ENCODE assay signal across 11 mouse cellular contexts in genomic region chr10:67143661-67144060, GRCm38 (mm10). TPM values are rescaled to one million over a fixed set of nuclear protein-coding genes. Genes with fewer than 3 reads are reported as not detected.
DNase-seq lines count a peak whose midpoint lies in the region; ATAC-seq and TF ChIP-seq lines count a peak whose summit lies in the region.
"Had no signal": no experiment of that assay in that cellular context is flagged by ENCODE, and none has a peak within 500 bp of the region (broad histone marks: within the 10 kb centered on the region; RNA-seq: fewer than 3 reads in every experiment).

No protein-coding gene starts in this region.

- no peak overlapping the region for H3K4me2 ChIP-seq in limb, embryonic 14.5 days (replicated peaks; ENCODE audit: low read depth, low read length, severe bottlenecking)
- no peak overlapping the region for H3K4me2 ChIP-seq in embryonic facial prominence, embryonic 14.5 days (ENCODE audit: low read depth, low read length)
- H3K4me2 ChIP-seq: midbrain, embryonic 11.5 days had no signal

- no peaks in the 10 kb centered on the region for H3K36me3 ChIP-seq in limb, embryonic 14.5 days (ENCODE audit: control insufficient read depth, insufficient read depth, low read length)
- H3K36me3 ChIP-seq in limb, embryonic 10.5 days = no peaks in the 10 kb centered on the region
- H3K36me3 ChIP-seq in embryonic facial prominence, embryonic 14.5 days (ENCODE audit: control insufficient read depth, insufficient read depth, low read length) = no peaks in the 10 kb centered on the region

- TF ChIP-seq POLR2A in limb, embryonic 14.5 days (IDR thresholded peaks at IDR 0.05; ENCODE audit: borderline replicate concordance, extremely low read depth, insufficient read depth, insufficient read length) = no peak

- H3K27ac ChIP-seq in limb, embryonic 14.5 days (replicated peaks; ENCODE audit: low read depth, low read length) = no peak overlapping the region
- no peak overlapping the region for H3K27ac ChIP-seq in limb, embryonic 10.5 days
- H3K27ac ChIP-seq in embryonic facial prominence, embryonic 14.5 days (replicated peaks; ENCODE audit: low read depth, low read length) = no peak overlapping the region

- no peak overlapping the region for H3K9ac ChIP-seq in limb, embryonic 14.5 days (ENCODE audit: low read depth, low read length, severe bottlenecking)
- H3K9ac ChIP-seq in embryonic facial prominence, embryonic 14.5 days (ENCODE audit: low read depth, low read length) = no peak overlapping the region
- H3K9ac ChIP-seq: liver, postnatal 0 days had no signal

- peak; percentile 15 for DNase-seq in gastrocnemius, postnatal 14 days
- no peak for DNase-seq in gastrocnemius, postnatal 25 days
- DNase-seq in limb, embryonic 14.5 days (ENCODE audit: low spot score) = peak; percentile 59
- no peak for DNase-seq in limb, embryonic 10.5 days (ENCODE audit: low spot score)
- peak; percentile 54 for DNase-seq in adipocyte (ENCODE audit: low spot score)
- peak; percentile 62 for DNase-seq in embryonic facial prominence, embryonic 14.5 days (ENCODE audit: low spot score)
- no peak for DNase-seq in testis, postnatal 14 days (ENCODE audit: low spot score)
- DNase-seq: liver, postnatal 0 days; thymus, adult 2 months had no signal

- no peak overlapping the region for H3K4me3 ChIP-seq in limb, embryonic 14.5 days (replicated peaks; ENCODE audit: low read length)
- H3K4me3 ChIP-seq in limb, embryonic 10.5 days = no peak overlapping the region
- no peak overlapping the region for H3K4me3 ChIP-seq in embryonic facial prominence, embryonic 14.5 days (ENCODE audit: low read depth, low read length)

- peaks cover 6% of the 10 kb centered on the region for H3K4me1 ChIP-seq in limb, embryonic 14.5 days (ENCODE audit: control insufficient read depth, insufficient read depth, low read length)
- H3K4me1 ChIP-seq in limb, embryonic 10.5 days = peaks cover 11% of the 10 kb centered on the region; the same call in 1 of the 2 replicates
- peaks cover 9% of the 10 kb centered on the region; the same call in 1 of the 2 replicates for H3K4me1 ChIP-seq in embryonic facial prominence, embryonic 14.5 days (ENCODE audit: control insufficient read depth, insufficient read depth, low read length)

- H3K9me3 ChIP-seq in limb, embryonic 14.5 days (ENCODE audit: control insufficient read depth, low read length) = no peaks in the 10 kb centered on the region
- H3K9me3 ChIP-seq in limb, embryonic 10.5 days (replicated peaks) = no peaks in the 10 kb centered on the region
- no peaks in the 10 kb centered on the region for H3K9me3 ChIP-seq in embryonic facial prominence, embryonic 14.5 days (ENCODE audit: control insufficient read depth, low read length)

- ATAC-seq in limb, embryonic 14.5 days (ENCODE audit: low FRiP score, low read depth) = no peak
- no peak for ATAC-seq in embryonic facial prominence, embryonic 14.5 days (ENCODE audit: low read depth)
- ATAC-seq: forebrain, embryonic 16.5 days; liver, postnatal 0 days had no signal

- intact Hi-C loops in gastrocnemius, postnatal 14 days (cut with DNase I; ENCODE audit: low total_unique reads) = no loop called here

- no peaks in the 10 kb centered on the region for H3K27me3 ChIP-seq in limb, embryonic 14.5 days (ENCODE audit: control insufficient read depth, insufficient read depth, low read length)
- no peaks in the 10 kb centered on the region for H3K27me3 ChIP-seq in limb, embryonic 10.5 days (ENCODE audit: low read depth, poor library complexity, severe bottlenecking)
- H3K27me3 ChIP-seq in embryonic facial prominence, embryonic 14.5 days (replicated peaks; ENCODE audit: control insufficient read depth, insufficient read depth, low read length) = no peaks in the 10 kb centered on the region

RNA-seq across cellular contexts. Expression of gene Reep3, which starts 46.9 kb away (rescaled TPM):
- 10 to 100 TPM; 16.9 to 18.6 TPM for total RNA-seq in gastrocnemius, postnatal 14 days (2021)
- total RNA-seq in gastrocnemius, postnatal 25 days (2021) = 10 to 100 TPM; 10.3 to 12.6 TPM
- polyA plus RNA-seq in limb, embryonic 14.5 days (2012; rRNA removed) = 35.0 and 39.9 TPM in 2 replicates
- polyA plus RNA-seq in limb, embryonic 14.5 days (2014; fragmentation: Nextera tagmentation; extraction: Ambion mirVana) = 41.3 and 43.6 TPM in 2 replicates
- polyA plus RNA-seq in limb, embryonic 10.5 days (2016; fragmentation: Nextera tagmentation; extraction: Ambion mirVana) = 17.8 and 22.2 TPM in 2 replicates
- polyA plus RNA-seq in embryonic facial prominence, embryonic 14.5 days (2014; fragmentation: Nextera tagmentation; extraction: Ambion mirVana) = 39.6 and 40.0 TPM in 2 replicates

RNA-seq across cellular contexts. Expression of gene Jmjd1c, which starts 47.7 kb away (rescaled TPM):
- 10 to 100 TPM; 24.9 to 26.1 TPM for total RNA-seq in gastrocnemius, postnatal 14 days (2021)
- 10 to 100 TPM; 18.1 to 23.6 TPM for total RNA-seq in gastrocnemius, postnatal 25 days (2021)
- 29.1 and 34.5 TPM in 2 replicates for polyA plus RNA-seq in limb, embryonic 14.5 days (2012; rRNA removed)
- 52.2 and 55.8 TPM in 2 replicates for polyA plus RNA-seq in limb, embryonic 14.5 days (2014; fragmentation: Nextera tagmentation; extraction: Ambion mirVana)
- polyA plus RNA-seq in limb, embryonic 10.5 days (2016; fragmentation: Nextera tagmentation; extraction: Ambion mirVana) = 27.6 and 31.6 TPM in 2 replicates
- 44.0 and 44.4 TPM in 2 replicates for polyA plus RNA-seq in embryonic facial prominence, embryonic 14.5 days (2014; fragmentation: Nextera tagmentation; extraction: Ambion mirVana)

Comparison
In these comparisons a context has a peak if more than half of its experiments do, and no peak if none do; other contexts are left out.
1. DNase-seq: peak in gastrocnemius, postnatal 14 days (single experiment), limb, embryonic 14.5 days (single experiment), adipocyte (single experiment) and embryonic facial prominence, embryonic 14.5 days (single experiment); none in gastrocnemius, postnatal 25 days (single experiment), limb, embryonic 10.5 days (single experiment) and testis, postnatal 14 days (single experiment).